Mouse (Mus musculus) lung, postnatal 0 days (tissue): Measurements from ENCODE around the gene Tns4.
A peak's percentile ranks its signal among the peaks of the same experiment; 100 is the strongest.

ENCODE experiments used
- CTCF ChIP-seq: IDR thresholded peaks from 2 replicates; pipeline ENCODE4 v1.5.1; 2016; ENCODE audit warnings: antibody characterized with exemption, mild to moderate bottlenecking
- EP300 ChIP-seq: IDR thresholded peaks from 2 replicates; pipeline ENCODE4 v1.6.1; 2016; ENCODE audit warnings: antibody characterized with exemption, mild to moderate bottlenecking, control low read depth

DNA sequence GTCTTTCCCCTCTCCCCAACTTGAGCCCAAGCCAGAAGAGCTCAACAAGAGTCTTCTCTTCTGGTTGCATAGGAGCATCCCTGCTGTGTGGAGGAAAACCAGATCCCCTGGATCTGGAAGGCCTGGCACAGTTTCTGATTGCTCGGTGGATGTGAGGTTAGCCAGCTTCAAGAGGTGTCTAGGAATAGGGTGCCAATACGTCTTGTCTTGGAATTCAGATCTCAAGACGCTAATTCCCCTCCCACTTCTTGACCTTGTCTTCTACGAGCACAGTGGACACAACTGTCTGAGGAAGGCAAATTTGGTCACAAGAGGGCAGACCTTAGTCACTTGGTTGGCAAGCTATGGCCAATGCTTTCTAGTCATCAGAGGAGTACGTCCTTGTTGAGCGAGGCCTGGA is 45.5 kb downstream of the Tns4 start:
- TF ChIP-seq CTCF (peak; percentile 48), EP300 (no peak)
